Mouse (Mus musculus): ENCODE measurements around the gene Apaf1.

DNA sequence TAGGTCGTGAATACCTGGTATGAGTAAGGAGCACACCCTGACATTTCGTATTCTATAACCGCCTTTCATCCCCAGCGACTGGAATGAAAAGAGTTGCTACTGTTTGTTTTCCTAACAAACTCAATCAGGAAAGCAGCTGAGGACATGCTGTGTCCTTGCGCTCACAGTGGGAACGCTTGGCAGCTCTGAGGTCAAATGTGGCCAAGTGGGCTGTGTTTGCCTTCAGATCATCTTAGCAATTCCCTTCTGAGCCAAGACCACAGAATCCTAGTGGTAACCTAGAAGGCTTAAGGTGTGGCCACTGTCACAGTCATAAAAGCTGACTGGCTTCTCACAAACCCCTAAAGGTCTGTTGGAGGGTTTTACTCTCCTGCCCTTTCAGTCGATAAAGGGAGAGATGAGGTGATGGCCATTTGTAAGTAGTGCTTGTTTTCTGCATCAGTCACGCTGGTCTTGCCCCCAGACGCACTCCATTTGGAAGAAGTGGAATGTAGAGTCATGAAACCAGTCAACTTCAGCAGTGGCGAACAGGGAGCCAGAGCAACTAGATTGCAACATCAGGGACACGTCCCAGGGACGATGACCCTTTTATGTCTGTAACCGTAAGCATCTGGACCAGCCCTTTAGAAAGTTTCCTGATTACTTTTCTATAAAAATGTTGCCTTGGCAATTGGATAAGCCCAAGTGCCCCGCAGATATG lies 140.4 kb downstream of the Apaf1 start:
- TF ChIP-seq CTCF (IDR thresholded peaks at IDR 0.05; ENCODE audit: low read depth) (no peak), EP300 (IDR thresholded peaks at IDR 0.05; ENCODE audit: low read depth) (no peak)

Data from heart, postnatal 0 days (tissue).